Mouse (Mus musculus) embryonic facial prominence, embryonic 13.5 days (tissue): ENCODE measurements around the gene Rbm20. TPM values are rescaled to one million over a fixed set of nuclear protein-coding genes. Genes with fewer than 3 reads are reported as not detected.
"Not testable (repeated sequence)": the region's sequence is repeated elsewhere in the genome, so short reads cannot be mapped to it uniquely, and the experiment has no call there.

Experiments used
- ATAC-seq: fragments of 200-750 bp; cut with Nextera tagmentation; 2 replicates; pipeline ENCODE4 v1.8.0; 2017; ENCODE audit warnings: low read depth; ENCODE audit not compliant: insufficient number of reproducible peaks, insufficient read depth, low FRiP score, low TSS enrichment
- H3K27ac ChIP-seq: fragments of 300-500 bp; sonication (generic); 2 replicates; pipeline ENCODE4 v1.5.1; 2015; ENCODE audit warnings: moderate library complexity, mild to moderate bottlenecking, inconsistent platforms
- H3K27me3 ChIP-seq: fragments of 300-500 bp; sonication (generic); 2 replicates; pipeline ENCODE4 v1.6.1; 2015; ENCODE audit warnings: mild to moderate bottlenecking, inconsistent platforms
- H3K36me3 ChIP-seq: fragments of 300-500 bp; sonication (generic); 2 replicates; pipeline ENCODE4 v1.6.1; 2015; ENCODE audit warnings: mild to moderate bottlenecking, inconsistent platforms
- H3K4me1 ChIP-seq: fragments of 300-500 bp; sonication (generic); 2 replicates; pipeline ENCODE4 v1.6.1; 2015; ENCODE audit warnings: inconsistent platforms
- H3K4me2 ChIP-seq: fragments of 300-500 bp; sonication (generic); 2 replicates; pipeline ENCODE4 v1.6.1; 2015; ENCODE audit warnings: moderate library complexity, mild to moderate bottlenecking, inconsistent platforms
- H3K4me3 ChIP-seq: fragments of 300-500 bp; sonication (generic); 2 replicates; pipeline ENCODE4 v1.5.1; 2015; ENCODE audit warnings: mild to moderate bottlenecking, inconsistent platforms
- H3K9ac ChIP-seq: fragments of 300-500 bp; sonication (generic); 2 replicates; pipeline ENCODE4 v1.6.1; 2015; ENCODE audit warnings: mild to moderate bottlenecking, inconsistent platforms
- H3K9me3 ChIP-seq: fragments of 300-500 bp; sonication (generic); 2 replicates; pipeline ENCODE4 v1.6.1; 2016; ENCODE audit warnings: inconsistent platforms
- WGBS: fragments of 180-500 bp; shearing (Covaris S2); methylation state at CpG from one replicate; pipeline ENCODE4 v1.1.7; 2015; ENCODE audit warnings: mixed read lengths; 5-methylcytosine and 5-hydroxymethylcytosine counted together
- polyA plus RNA-seq: library from polyadenylated mRNA; unstranded; fragments of >200 nt; fragmentation: Nextera tagmentation; extraction: Ambion mirVana; gene quantifications from 2 replicates; pipeline ENCODE4 v1.2.1, GENCODE M21; 2015

Rbm20 gene
- polyA plus RNA-seq, 1 experiment from 2014 or later, result 4.2 TPM

DNA sequence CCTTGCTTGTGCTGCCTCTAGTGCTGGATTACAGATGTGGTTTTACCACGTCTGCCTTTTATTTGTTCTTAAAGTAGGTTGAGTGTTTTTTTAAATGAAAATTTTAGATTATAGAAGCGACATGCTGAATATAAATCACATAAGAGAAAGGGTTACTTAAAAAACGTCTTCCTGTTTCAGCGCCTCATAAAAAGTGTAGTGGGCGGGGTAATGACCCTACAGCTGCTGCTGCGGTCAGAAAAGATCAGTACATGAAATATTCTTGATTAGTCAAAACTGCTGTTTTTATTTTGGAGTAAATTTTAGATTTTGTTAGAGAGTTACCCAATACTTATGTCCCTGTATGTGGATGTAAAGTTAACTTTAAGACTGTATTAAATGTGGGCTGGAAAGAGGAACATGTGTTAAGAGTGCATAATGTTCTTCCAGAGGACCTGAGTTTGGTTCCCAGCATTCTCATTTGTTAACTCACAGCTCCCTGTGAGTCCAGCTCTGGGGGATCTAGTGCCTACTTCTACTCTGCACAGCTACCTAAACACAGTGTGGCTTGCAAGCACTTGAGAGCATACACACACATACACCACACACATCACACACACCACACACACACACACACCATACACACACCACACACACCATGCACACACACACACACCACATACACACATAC lies 229.1 kb downstream of the Rbm20 start:
- Histone ChIP-seq H3K4me1 (peaks cover 33% of the 10 kb centered on the region), H3K9me3 (no peaks in the 10 kb centered on the region), H3K9ac (0 out of 2 replicates have a peak overlapping the region, but pooled peaks have one; percentile 11), H3K4me3 (peak overlapping the region; percentile 95; the same call in 1 of the 2 replicates), H3K27me3 (no peaks in the 10 kb centered on the region), H3K4me2 (peak overlapping the region; percentile 67), H3K36me3 (peaks cover 20% of the 10 kb centered on the region), H3K27ac (no peak overlapping the region)
- ATAC-seq, result no peak
- WGBS, result 56% methylated on average over 6 of the region's 6 CpGs

DNA sequence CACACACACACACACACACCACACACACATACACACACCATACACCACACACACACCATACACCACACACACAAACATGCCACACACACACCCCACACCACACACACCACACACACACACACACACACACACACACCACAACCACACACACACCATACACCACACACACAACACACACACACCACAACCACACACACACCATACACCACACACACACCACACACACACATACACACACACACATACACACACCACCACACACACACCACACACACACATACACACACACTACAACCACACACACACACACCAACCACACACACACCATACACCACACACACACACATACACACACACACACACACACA lies 229.6 kb downstream of the Rbm20 start:
- not testable (repeated sequence) for ATAC-seq, H3K27ac ChIP-seq, H3K27me3 ChIP-seq, H3K4me2 ChIP-seq, H3K9ac ChIP-seq, H3K4me3 ChIP-seq, H3K9me3 ChIP-seq
- Histone ChIP-seq H3K4me1 (peaks cover 32% of the 10 kb centered on the region), H3K36me3 (peaks cover 24% of the 10 kb centered on the region)

DNA sequence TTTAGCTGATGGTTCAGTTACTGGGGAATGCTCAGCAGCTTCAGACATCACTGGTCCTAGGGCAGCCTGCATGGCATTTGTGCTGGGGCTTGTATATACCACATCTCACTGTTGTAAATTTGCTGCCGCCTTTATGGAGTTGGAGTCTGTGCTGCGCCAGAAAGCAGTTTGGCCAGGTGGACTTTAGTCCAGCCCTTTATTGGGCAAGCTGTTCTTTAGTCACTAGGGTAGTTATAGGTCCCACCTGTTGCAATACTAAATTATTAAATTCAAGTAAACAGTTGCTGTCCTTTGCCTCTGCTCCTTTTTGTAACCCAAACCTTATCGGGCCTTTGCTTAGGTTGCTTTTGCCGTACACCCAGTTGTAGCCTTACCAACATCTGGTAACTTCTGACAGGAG lies 237.8 kb downstream of the Rbm20 start:
- H3K4me2 ChIP-seq, result no peak overlapping the region
- no peak for ATAC-seq
- H3K9ac ChIP-seq, result no peak overlapping the region
- H3K9me3 ChIP-seq, result no peaks in the 10 kb centered on the region
- no peaks in the 10 kb centered on the region for H3K4me1 ChIP-seq
- H3K27me3 ChIP-seq, result no peaks in the 10 kb centered on the region
- H3K36me3 ChIP-seq, result peaks cover 88% of the 10 kb centered on the region
- 91% methylated on average over 4 of the region's 4 CpGs for WGBS
- H3K27ac ChIP-seq, result no peak overlapping the region
- no peak overlapping the region for H3K4me3 ChIP-seq

Other genes with a start within 250 kb of the Rbm20 start
- 1.1 and 2.0 TPM in 2 replicates for gene Dusp5, start 148.2 kb upstream of the Rbm20 start, polyA plus RNA-seq
- 349 and 460 TPM in 2 replicates for gene Nutf2-ps1, start 88.2 kb upstream of the Rbm20 start, polyA plus RNA-seq
- 87.2 and 89.2 TPM in 2 replicates for gene Smc3, start 76.9 kb upstream of the Rbm20 start, polyA plus RNA-seq
- gene Pdcd4, start 214.9 kb downstream of the Rbm20 start, polyA plus RNA-seq, result 130 and 135 TPM in 2 replicates